Mouse (Mus musculus) gastrocnemius, adult 8-10 months (tissue): ENCODE measurements around the gene Atp2a3. TPM values are rescaled to one million over a fixed set of nuclear protein-coding genes. Genes with fewer than 3 reads are reported as not detected.

Experiments
- DNase-seq, 2 experiments: peaks; one replicate each; pipeline ENCODE4 v3.0.0; 2022; ENCODE audit warnings: low spot score in 2 of 2
- microRNA-seq: library from miRNA; unstranded; fragments of <30 nt; microRNA quantifications from one replicate; pipeline ENCODE4 v1.2.0, GENCODE M21; 2022
- total RNA-seq, 4 experiments: library from RNA; stranded (reverse); gene quantifications; 2 replicates each; pipeline ENCODE4 v1.2.4; 2022

Atp2a3 gene
- total RNA-seq, 4 experiments from 2014 or later, result 3.4 to 6.6 (median 4.9) TPM

DNA sequence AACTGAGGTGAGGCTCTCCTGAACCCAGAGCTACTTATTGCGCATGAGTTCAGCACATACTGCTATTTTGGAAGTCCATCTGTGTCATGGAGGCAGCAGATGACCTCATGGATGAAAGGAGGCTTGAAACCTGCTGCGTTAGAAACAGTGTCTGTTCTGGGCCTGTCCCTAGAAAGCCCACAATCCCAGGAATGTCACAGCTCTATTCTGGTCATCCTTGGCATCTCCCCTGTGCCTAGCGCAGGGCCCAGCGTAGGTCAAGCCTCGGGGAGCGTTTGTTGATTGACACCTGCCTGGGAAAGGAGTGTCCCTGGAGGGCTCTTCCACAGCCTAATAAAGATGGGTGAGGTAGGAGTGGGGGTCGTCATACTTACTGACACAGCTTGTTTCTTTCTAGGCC lies 75.1 kb downstream of the Atp2a3 start:
- no peak for DNase-seq

DNA sequence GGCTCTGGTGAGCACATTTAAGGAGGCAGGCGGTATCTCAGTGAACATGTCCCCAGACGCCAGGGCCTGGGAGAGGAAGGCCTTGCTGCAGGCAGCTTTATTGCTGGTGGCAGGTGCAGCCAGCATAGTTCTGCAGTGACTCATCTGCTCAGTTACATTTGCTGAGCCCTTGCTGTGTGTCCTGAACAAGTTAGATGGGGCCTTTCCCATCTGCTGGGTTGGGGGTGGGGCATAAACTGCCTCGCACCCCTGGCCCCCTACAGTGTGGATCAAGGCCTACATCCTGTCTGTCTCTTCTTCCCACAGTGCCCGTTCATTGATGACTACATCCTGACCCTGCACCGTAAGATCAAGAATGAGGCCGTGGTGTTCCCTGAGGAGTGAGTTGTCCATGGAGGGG lies 75.9 kb downstream of the Atp2a3 start:
- DNase-seq, result no peak

DNA sequence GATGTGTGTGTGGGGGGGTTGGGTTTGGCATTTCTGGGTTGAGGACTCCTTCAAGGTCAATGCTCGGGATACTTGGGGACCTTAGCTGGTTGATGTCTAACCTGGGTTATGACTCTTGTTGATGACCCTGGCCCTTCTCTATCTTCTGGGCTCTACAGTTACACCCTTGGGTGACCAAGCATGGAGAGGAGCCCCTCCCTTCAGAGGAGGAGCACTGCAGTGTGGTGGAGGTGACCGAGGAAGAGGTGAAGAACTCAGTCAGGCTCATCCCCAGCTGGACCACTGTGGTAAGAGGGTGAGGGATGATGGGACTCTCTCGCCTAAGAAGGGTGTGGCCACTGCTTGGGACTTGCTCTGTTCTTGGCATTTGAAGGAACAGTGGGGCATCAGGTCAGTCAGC lies 76.7 kb downstream of the Atp2a3 start:
- no peak for DNase-seq

DNA sequence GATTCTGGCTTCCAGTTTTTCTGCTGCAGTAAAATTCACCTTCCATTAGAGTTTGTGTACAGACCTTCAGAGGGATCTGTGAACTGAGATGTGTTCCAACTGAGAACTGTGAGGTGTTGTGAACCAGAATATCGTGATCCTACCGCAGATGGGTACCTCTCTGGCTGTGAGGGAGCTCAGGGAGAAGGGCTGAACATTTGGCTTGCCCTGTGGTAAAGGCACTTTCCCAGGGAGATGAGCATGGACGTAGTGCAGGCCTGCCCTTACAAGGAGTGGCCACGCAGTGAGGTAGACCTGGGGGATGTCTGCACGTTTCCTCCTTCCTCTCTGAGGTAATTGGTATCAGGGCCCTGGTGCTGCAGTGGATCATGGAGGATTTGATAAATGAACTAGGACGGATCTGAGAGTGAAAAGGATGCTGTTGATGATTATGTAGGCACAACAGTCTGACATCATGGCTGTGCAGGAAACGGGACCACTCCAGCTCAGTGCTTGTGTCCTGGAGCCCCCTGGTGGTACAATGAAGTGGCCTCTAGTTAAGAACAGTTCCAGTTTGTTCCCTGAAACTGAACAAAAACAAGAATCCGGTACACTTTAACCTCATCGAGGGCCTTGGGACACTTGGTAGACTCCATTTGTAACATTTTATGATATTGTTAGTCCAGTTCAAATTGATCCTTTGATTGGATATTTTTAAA lies 78.3 kb downstream of the Atp2a3 start:
- peak in 1 of 2 experiments; percentile 29 for DNase-seq

Small RNA genes lying within 50 kb of the gene (microRNA-seq; reads per million reads assigned to microRNA genes)
- not detected for gene Gm44467

Other genes starting within 250 kb of the Atp2a3 start
- gene Cyb5d2, start 165.0 kb upstream of the Atp2a3 start, total RNA-seq, result 10 to 100 TPM; 20.2 to 24.0 (median 22.2) TPM
- gene Zzef1, start 164.9 kb upstream of the Atp2a3 start, total RNA-seq, result 10 to 100 TPM; 10.8 to 13.0 (median 11.8) TPM
- gene P2rx1, start 37.9 kb downstream of the Atp2a3 start, total RNA-seq, result under 1 TPM; 0.24 to 0.52 (median 0.34) TPM
- under 1 TPM; 0.22 to 0.32 (median 0.28) TPM for gene Camkk1, start 57.8 kb downstream of the Atp2a3 start, total RNA-seq
- gene Ncbp3, start 86.6 kb downstream of the Atp2a3 start, total RNA-seq, result 1 to 10 TPM; 2.3 to 3.3 (median 2.9) TPM
- gene Itgae, start 129.4 kb downstream of the Atp2a3 start, total RNA-seq, result under 1 TPM in 3 of 4 experiments, not detected in 1; 0.08 to 0.10 (median 0.09) TPM
- gene Haspin, start 177.1 kb downstream of the Atp2a3 start, total RNA-seq, result not detected
- 1 to 10 TPM; 6.4 to 9.5 (median 7.0) TPM for gene P2rx5, start 199.3 kb downstream of the Atp2a3 start, total RNA-seq
- gene Emc6, start 215.9 kb downstream of the Atp2a3 start, total RNA-seq, result 10 to 100 TPM; 80.9 to 89.6 (median 84.1) TPM
- 1 to 10 TPM; 4.9 to 9.2 (median 7.2) TPM for gene Tax1bp3, start 215.9 kb downstream of the Atp2a3 start, total RNA-seq
- 1 to 10 TPM; 3.3 to 4.3 (median 4.1) TPM for gene Ctns, start 237.9 kb downstream of the Atp2a3 start, total RNA-seq
- 1 to 10 TPM in 1 of 4 experiments, under 1 TPM in 3; 0.29 to 1.1 (median 0.71) TPM for gene Shpk, start 238.3 kb downstream of the Atp2a3 start, total RNA-seq